Mouse (Mus musculus): ENCODE data around the gene Pkd2. TPM values are rescaled to one million over a fixed set of nuclear protein-coding genes. Genes with fewer than 3 reads are reported as not detected.

Pkd2 gene
- total and polyA plus RNA-seq, 3 experiments: not detected

DNA sequence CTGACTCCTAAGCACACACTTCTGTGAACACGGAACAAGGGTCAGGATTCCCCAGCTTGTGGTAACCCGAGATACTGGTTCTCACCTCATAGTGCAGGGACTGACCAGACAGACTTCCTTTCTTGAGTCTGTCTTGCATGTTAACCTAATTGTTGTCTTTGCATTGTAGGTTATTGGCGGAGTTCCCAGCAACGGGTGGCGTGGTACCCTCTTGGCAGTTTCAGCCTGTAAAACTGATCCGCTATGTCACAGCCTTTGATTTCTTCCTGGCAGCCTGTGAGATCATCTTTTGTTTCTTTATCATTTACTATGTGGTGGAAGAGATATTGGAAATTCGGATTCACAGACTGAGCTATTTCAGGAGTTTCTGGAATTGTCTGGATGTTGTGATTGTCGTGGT, 23.6 kb downstream of the Pkd2 start:
- no peaks in the 10 kb centered on the region for H3K27me3 ChIP-seq (ENCODE audit: control insufficient read depth in 1 of 2, insufficient read depth in 2 of 2, low read length in 2 of 2)
- H3K27ac ChIP-seq (ENCODE audit: control insufficient read depth, low read depth, low read length): no peak overlapping the region
- no peaks in the 10 kb centered on the region for H3K9me3 ChIP-seq (replicated peaks; ENCODE audit: insufficient read depth, low read length)
- H3K4me3 ChIP-seq (ENCODE audit: control insufficient read depth in 1 of 2, insufficient read depth in 1 of 2, low read depth in 2 of 2, low read length in 2 of 2): no peak overlapping the region
- no peaks in the 10 kb centered on the region for H3K36me3 ChIP-seq (ENCODE audit: control insufficient read depth in 1 of 2, insufficient read depth in 2 of 2, low read length in 2 of 2)
- no peak overlapping the region for H3K9ac ChIP-seq (ENCODE audit: control insufficient read depth, low read depth, low read length, poor library complexity, severe bottlenecking)
- H3K79me2 ChIP-seq (ENCODE audit: control insufficient read depth, insufficient read depth, low read length, poor library complexity): no peaks in the 10 kb centered on the region
- no peak for DNase-seq (ENCODE audit: low read depth, low spot score)
- TF ChIP-seq NRF1 (IDR thresholded peaks at IDR 0.05; ENCODE audit: insufficient read depth, low read depth, low read length, poor library complexity, severe bottlenecking) (no peak), ELF1 (IDR thresholded peaks at IDR 0.05; ENCODE audit: low read depth, low read length) (no peak), KAT2A (conservative IDR thresholded peaks at IDR 0.05; ENCODE audit: low read depth, low read length) (no peak), CHD2 (IDR thresholded peaks at IDR 0.05; ENCODE audit: low read length) (no peak), ZC3H11A (IDR thresholded peaks at IDR 0.05; ENCODE audit: low read depth, low read length) (no peak), POLR2AphosphoS2 (IDR thresholded peaks at IDR 0.05; ENCODE audit: low read length) (no peak), MEF2A (IDR thresholded peaks at IDR 0.05; ENCODE audit: extremely low read depth, insufficient replicate concordance, low read depth, low read length, poor library complexity, severe bottlenecking) (no peak), MAX (IDR thresholded peaks at IDR 0.05; ENCODE audit: low read length) (no peak), TAL1 (IDR thresholded peaks at IDR 0.05; ENCODE audit: low read length) (no peak), GATA1 (IDR thresholded peaks at IDR 0.05; ENCODE audit: low read depth, low read length) (no peak), RAD21 (IDR thresholded peaks at IDR 0.05; ENCODE audit: low read depth, low read length) (no peak), ZNF384 (IDR thresholded peaks at IDR 0.05; ENCODE audit: low read depth, low read length) (no peak), MAZ (IDR thresholded peaks at IDR 0.05; ENCODE audit: low read depth, low read length) (no peak), TCF12 (IDR thresholded peaks at IDR 0.05; ENCODE audit: low read depth, low read length) (no peak), ZKSCAN1 (IDR thresholded peaks at IDR 0.05; ENCODE audit: low read depth, low read length) (no peak), MYB (IDR thresholded peaks at IDR 0.05; ENCODE audit: low read depth, low read length) (no peak)
- no peaks in the 10 kb centered on the region for H3K4me1 ChIP-seq (ENCODE audit: control insufficient read depth in 1 of 2, insufficient read depth in 2 of 2, low read length in 2 of 2)

DNA sequence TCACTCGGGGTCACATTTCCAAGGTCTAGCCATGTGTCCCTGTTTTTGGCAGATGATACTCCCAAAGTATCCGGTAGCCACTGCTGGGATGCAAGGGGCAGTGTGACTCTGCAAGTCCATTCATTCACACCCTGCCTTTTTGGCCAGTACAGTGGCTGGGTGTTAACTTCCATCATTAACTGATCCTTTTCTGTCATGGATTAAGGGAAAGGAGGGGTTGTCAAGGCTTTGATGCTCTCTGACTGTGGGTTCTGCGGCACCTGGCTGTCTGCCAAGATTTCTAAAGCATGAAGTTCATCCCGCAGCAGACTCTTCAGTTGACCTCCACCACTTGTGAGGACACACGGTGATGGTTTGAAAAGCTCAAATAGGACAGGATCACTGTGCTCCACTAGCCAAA, 32.3 kb downstream of the Pkd2 start:
- no peaks in the 10 kb centered on the region for H3K36me3 ChIP-seq (ENCODE audit: control insufficient read depth in 1 of 2, insufficient read depth in 2 of 2, low read length in 2 of 2)
- no peak for TF ChIP-seq POLR2AphosphoS2 (IDR thresholded peaks at IDR 0.05; ENCODE audit: low read length)
- no peak for TF ChIP-seq MAFK (IDR thresholded peaks at IDR 0.05; ENCODE audit: borderline replicate concordance, low read depth, low read length)
- no peak for TF ChIP-seq SIN3A (IDR thresholded peaks at IDR 0.05; ENCODE audit: low read length)
- TF ChIP-seq USF1 (IDR thresholded peaks at IDR 0.05; ENCODE audit: low read depth, low read length): no peak
- no peak for TF ChIP-seq POLR2AphosphoS5 (IDR thresholded peaks at IDR 0.05; ENCODE audit: borderline replicate concordance, low read depth, low read length)
- TF ChIP-seq ETS1 (IDR thresholded peaks at IDR 0.05; ENCODE audit: low read depth, low read length): no peak
- TF ChIP-seq MYB (IDR thresholded peaks at IDR 0.05; ENCODE audit: low read depth, low read length): no peak
- no peak for TF ChIP-seq RCOR1 (IDR thresholded peaks at IDR 0.05; ENCODE audit: low read depth, low read length)
- no peaks in the 10 kb centered on the region for H3K27me3 ChIP-seq (ENCODE audit: control insufficient read depth in 1 of 2, insufficient read depth in 2 of 2, low read length in 2 of 2)
- DNase-seq (ENCODE audit: low read depth, low spot score): no peak
- H3K9ac ChIP-seq (ENCODE audit: control insufficient read depth, low read depth, low read length, poor library complexity, severe bottlenecking): no peak overlapping the region
- H3K4me3 ChIP-seq (ENCODE audit: control insufficient read depth in 1 of 2, insufficient read depth in 1 of 2, low read depth in 2 of 2, low read length in 2 of 2): no peak overlapping the region
- no peaks in the 10 kb centered on the region for H3K9me3 ChIP-seq (replicated peaks; ENCODE audit: insufficient read depth, low read length)
- no peaks in the 10 kb centered on the region for H3K4me1 ChIP-seq (ENCODE audit: control insufficient read depth in 1 of 2, insufficient read depth in 2 of 2, low read length in 2 of 2)
- H3K79me2 ChIP-seq (ENCODE audit: control insufficient read depth, insufficient read depth, low read length, poor library complexity): no peaks in the 10 kb centered on the region
- H3K27ac ChIP-seq (ENCODE audit: control insufficient read depth, low read depth, low read length): no peak overlapping the region
